Comparison of ENCODE assay signal across 29 mouse cellular contexts in the genomic region with DNA sequence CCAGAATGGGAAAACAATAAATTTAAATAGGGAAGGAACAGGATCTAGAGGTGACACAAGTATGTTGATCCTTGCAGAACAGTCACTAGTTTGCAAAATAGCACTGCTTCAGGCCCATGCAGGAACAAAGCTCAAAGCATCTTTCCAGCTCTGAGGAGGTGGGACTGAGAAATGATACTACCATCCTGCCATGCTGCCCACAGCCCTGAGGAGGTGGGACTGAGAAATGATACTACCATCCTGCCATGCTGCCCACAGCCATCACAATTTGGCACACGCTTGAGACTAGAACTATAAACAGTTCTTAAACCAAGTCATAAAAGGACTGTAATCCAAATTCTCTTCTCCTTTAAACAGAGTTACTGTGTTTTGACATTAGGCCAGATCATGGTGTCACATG.
DNase-seq lines count a peak whose midpoint lies in the region; ATAC-seq and TF ChIP-seq lines count a peak whose summit lies in the region.
"Had no signal": no experiment of that assay in that cellular context is flagged by ENCODE, and none has a peak within 500 bp of the region (broad histone marks: within the 10 kb centered on the region; RNA-seq: fewer than 3 reads in every experiment).

No protein-coding gene starts in this region.

- H3K27ac ChIP-seq in lung, embryonic 14.5 days (ENCODE audit: low read depth): no peak overlapping the region
- H3K27ac ChIP-seq: embryonic facial prominence, embryonic 12.5 days; embryonic facial prominence, embryonic 15.5 days; heart, embryonic 15.5 days; hindbrain, embryonic 10.5 days; hindbrain, embryonic 13.5 days had no signal

- H3K4me3 ChIP-seq in lung, embryonic 14.5 days (ENCODE audit: low read depth, low read length): no peak overlapping the region
- H3K4me3 ChIP-seq in lung, adult 2 months (replicated peaks; ENCODE audit: extremely low read depth, low read depth, low read length): no peak overlapping the region
- H3K4me3 ChIP-seq: embryonic facial prominence, embryonic 12.5 days; embryonic facial prominence, embryonic 15.5 days; heart, embryonic 12.5 days; heart, embryonic 15.5 days; hindbrain, embryonic 10.5 days; hindbrain, embryonic 13.5 days had no signal

- TF ChIP-seq POLR2A in lung, adult 2 months (IDR thresholded peaks at IDR 0.05; ENCODE audit: borderline replicate concordance, extremely low read depth, low read depth, low read length): no peak

- no peaks in the 10 kb centered on the region for H3K36me3 ChIP-seq in lung, embryonic 14.5 days (ENCODE audit: insufficient read depth)
- H3K36me3 ChIP-seq: embryonic facial prominence, embryonic 12.5 days; embryonic facial prominence, embryonic 15.5 days; G1E; heart, embryonic 12.5 days; heart, embryonic 15.5 days; hindbrain, embryonic 10.5 days; hindbrain, embryonic 13.5 days had no signal

- no peaks in the 10 kb centered on the region for H3K4me1 ChIP-seq in lung, embryonic 14.5 days (ENCODE audit: insufficient read depth)
- no peaks in the 10 kb centered on the region for H3K4me1 ChIP-seq in lung, adult 2 months (ENCODE audit: control insufficient read depth, insufficient read depth, low read length)
- H3K4me1 ChIP-seq: embryonic facial prominence, embryonic 15.5 days; heart, embryonic 12.5 days; heart, embryonic 15.5 days; hindbrain, embryonic 13.5 days had no signal

- H3K9ac ChIP-seq in lung, embryonic 14.5 days: no peak overlapping the region
- H3K9ac ChIP-seq: embryonic facial prominence, embryonic 12.5 days; embryonic facial prominence, embryonic 15.5 days; forebrain, postnatal 0 days; heart, embryonic 12.5 days; heart, embryonic 15.5 days; hindbrain, embryonic 13.5 days had no signal

- H3K9me3 ChIP-seq in lung, embryonic 14.5 days (ENCODE audit: low read depth, low read length): no peaks in the 10 kb centered on the region
- H3K9me3 ChIP-seq: embryonic facial prominence, embryonic 12.5 days; embryonic facial prominence, embryonic 15.5 days; G1E; heart, embryonic 12.5 days; heart, embryonic 15.5 days; hindbrain, embryonic 10.5 days; hindbrain, embryonic 13.5 days had no signal

- no peaks in the 10 kb centered on the region for H3K27me3 ChIP-seq in lung, embryonic 14.5 days (ENCODE audit: insufficient read depth, low read length)
- H3K27me3 ChIP-seq: CH12.LX; embryonic facial prominence, embryonic 12.5 days; embryonic facial prominence, embryonic 15.5 days; heart, embryonic 12.5 days; heart, embryonic 15.5 days; hindbrain, embryonic 13.5 days; Patski had no signal

- ATAC-seq in lung, embryonic 14.5 days (ENCODE audit: insufficient read depth): no peak
- ATAC-seq: forebrain, embryonic 14.5 days; forebrain, postnatal 0 days; hindbrain, embryonic 16.5 days; Patski had no signal

- peak; percentile 5 to 26 for DNase-seq in frontal cortex, postnatal 36 days (ENCODE audit: low spot score in 2 of 2)
- DNase-seq in frontal cortex, postnatal 25 days (ENCODE audit: low spot score in 2 of 2): no peak
- peak; percentile 24 for DNase-seq in lung, embryonic 14.5 days
- DNase-seq in lung, adult 2 months: no peak
- peak; percentile 12 to 13 for DNase-seq in right cerebral cortex, adult 2 months (ENCODE audit: low spot score in 2 of 2)
- DNase-seq in right cerebral cortex, postnatal 14 days: no peak
- DNase-seq: adrenal gland, postnatal 10 days; adrenal gland, postnatal 36 days; B cell, adult 2 months; cerebellum, adult 11 months; cerebellum, adult 2 months; cerebellum, adult 9-11 months; cerebellum, postnatal 25 days; forebrain, postnatal 0 days; gastrocnemius, postnatal 25 days; heart, adult 18-20 months; heart, postnatal 10 days; heart, postnatal 36 days had no signal

- no peak overlapping the region for H3K4me2 ChIP-seq in lung, embryonic 14.5 days
- H3K4me2 ChIP-seq: embryonic facial prominence, embryonic 12.5 days; embryonic facial prominence, embryonic 15.5 days; heart, embryonic 12.5 days; heart, embryonic 15.5 days; hindbrain, embryonic 13.5 days had no signal

- no peak for TF ChIP-seq CTCF in lung, embryonic 14.5 days (IDR thresholded peaks at IDR 0.05; ENCODE audit: low read depth)
- TF ChIP-seq CTCF in lung, adult 2 months (IDR thresholded peaks at IDR 0.05; ENCODE audit: insufficient read depth, low read length): no peak

- 64% methylated on average over 1 of the region's 1 CpGs for WGBS in lung, embryonic 14.5 days
- WGBS in lung, adult 2 months: 83% methylated on average over 1 of the region's 1 CpGs

Comparison
In these comparisons a context has a peak if more than half of its experiments do, and no peak if none do; other contexts are left out.
1. DNase-seq: peak in frontal cortex, postnatal 36 days (2 of 2), lung, embryonic 14.5 days (single experiment) and right cerebral cortex, adult 2 months (2 of 2); none in frontal cortex, postnatal 25 days (0 of 2), lung, adult 2 months (single experiment) and right cerebral cortex, postnatal 14 days (single experiment).